Mouse (Mus musculus) E14TG2a.4 (cell line): ENCODE results near the gene Fam102b.

Experiments
- CTCF ChIP-seq: conservative IDR thresholded peaks from 2 replicates; pipeline ENCODE4 v1.5.1; 2014; ENCODE audit warnings: low read length
- NANOG ChIP-seq: IDR thresholded peaks from 2 replicates; pipeline ENCODE4 v1.6.1; 2014; ENCODE audit warnings: borderline replicate concordance, low read length, mixed read lengths
- POU5F1 ChIP-seq: IDR thresholded peaks from 2 replicates; pipeline ENCODE4 v1.6.1; 2014; ENCODE audit warnings: low read length, borderline replicate concordance

DNA sequence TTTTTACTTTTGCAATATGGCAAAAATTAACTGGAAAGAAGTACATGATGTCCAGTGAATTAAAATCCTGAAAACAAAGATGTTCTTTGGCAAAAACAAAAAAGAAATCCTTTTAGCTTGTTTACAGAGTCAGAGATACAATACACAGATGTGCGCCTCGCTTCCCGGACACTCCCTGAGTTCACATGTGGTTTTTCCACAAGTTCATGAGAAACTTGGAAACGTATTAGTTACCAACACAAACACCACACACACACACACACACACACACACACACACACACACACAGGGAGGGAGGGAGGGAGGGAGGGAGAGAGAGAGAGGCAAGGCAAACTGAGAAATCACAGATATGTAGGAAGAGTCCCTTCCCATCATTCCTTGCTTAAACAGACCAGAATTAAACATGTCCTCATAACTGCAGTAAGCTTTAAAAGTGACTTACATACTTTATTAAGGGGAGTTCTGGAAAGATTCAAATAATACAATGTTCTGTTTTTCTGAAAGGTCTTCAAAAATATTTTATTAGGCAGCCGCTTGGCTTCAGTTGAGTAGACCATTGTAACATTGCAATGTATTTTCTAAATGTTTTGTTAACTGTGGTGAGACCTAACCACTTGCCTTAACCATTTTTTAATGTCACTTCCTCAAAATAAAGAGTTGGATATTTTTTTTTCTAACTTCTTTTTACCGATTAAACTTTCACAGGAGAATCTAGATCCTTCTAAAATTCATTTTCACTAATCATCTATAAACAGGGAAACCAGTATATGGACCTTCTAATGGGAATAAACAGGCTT is 5.5 kb downstream of the Fam102b start:
- TF ChIP-seq NANOG = no peak
- TF ChIP-seq CTCF = no peak
- no peak for TF ChIP-seq POU5F1
